Mouse (Mus musculus) neural tube, embryonic 14.5 days (tissue): ENCODE data around the gene Ylpm1. TPM values are rescaled to one million over a fixed set of nuclear protein-coding genes. Genes with fewer than 3 reads are reported as not detected.

Experiments
- ATAC-seq: fragments of 200-750 bp; cut with Nextera tagmentation; 2 replicates; pipeline ENCODE4 v1.8.0; 2017; ENCODE audit warnings: low read depth, mild to moderate bottlenecking, moderate TSS enrichment, moderate library complexity
- H3K27ac ChIP-seq: fragments of 300-500 bp; sonication (generic); 2 replicates; pipeline ENCODE4 v1.5.1; 2014; ENCODE audit warnings: low read depth, mild to moderate bottlenecking, control low read depth, low read length, moderate library complexity, mixed read lengths
- H3K27me3 ChIP-seq: fragments of 300-500 bp; sonication (generic); 2 replicates; pipeline ENCODE4 v1.6.1; 2014; ENCODE audit warnings: low read length; ENCODE audit not compliant: control insufficient read depth, insufficient read depth
- H3K36me3 ChIP-seq: fragments of 300-500 bp; sonication (generic); 2 replicates; pipeline ENCODE4 v1.6.1; 2014; ENCODE audit warnings: low read length, mixed read lengths; ENCODE audit not compliant: control insufficient read depth, insufficient read depth
- H3K4me1 ChIP-seq: fragments of 300-500 bp; sonication (generic); 2 replicates; pipeline ENCODE4 v1.6.1; 2014; ENCODE audit warnings: low read length; ENCODE audit not compliant: control insufficient read depth, insufficient read depth
- H3K4me2 ChIP-seq: fragments of 300-500 bp; sonication (generic); 2 replicates; pipeline ENCODE4 v1.6.1; 2014; ENCODE audit warnings: mild to moderate bottlenecking, low read depth, low read length, control low read depth
- H3K4me3 ChIP-seq: fragments of 300-500 bp; sonication (generic); 2 replicates; pipeline ENCODE4 v1.5.1; 2014; ENCODE audit warnings: low read depth, low read length, control low read depth, mixed read lengths
- H3K9ac ChIP-seq: fragments of 300-500 bp; sonication (generic); replicated peaks from 2 replicates; pipeline ENCODE4 v1.6.1; 2014; ENCODE audit warnings: low read depth, mild to moderate bottlenecking, control low read depth, low read length, mixed read lengths
- H3K9me3 ChIP-seq: fragments of 300-500 bp; sonication (generic); 2 replicates; pipeline ENCODE4 v1.6.1; 2016; ENCODE audit warnings: low read length; ENCODE audit not compliant: control insufficient read depth
- WGBS: fragments of 180-500 bp; shearing (Covaris S2); extraction: QIAGEN DNeasy Blood & Tissue Kit; methylation state at CpG from one replicate; pipeline ENCODE4 v1.1.7; 2014; 5-methylcytosine and 5-hydroxymethylcytosine counted together
- polyA plus RNA-seq: library from polyadenylated mRNA; unstranded; fragments of >200 nt; fragmentation: Nextera tagmentation; extraction: Ambion mirVana; gene quantifications from 2 replicates; pipeline ENCODE4 v1.2.1, GENCODE M21; 2014

Gene Ylpm1
- 53.5 and 54.7 TPM in 2 replicates for polyA plus RNA-seq

GRCm38 (mm10) chr12:84996083-84996496 lies at the start of gene Ylpm1:
Gene Ylpm1 (plus strand): TSS chr12:84996321.
- ATAC-seq = peak; percentile 98
- peaks cover 22% of the 10 kb centered on the region for H3K4me1 ChIP-seq
- WGBS = under 1% methylated on average over 45 of the region's 45 CpGs
- no peaks in the 10 kb centered on the region for H3K36me3 ChIP-seq
- peak within 1 kb of the TSS; percentile 99 for H3K4me2 ChIP-seq
- peak within 1 kb of the TSS; percentile 98 for H3K9ac ChIP-seq
- peak within 1 kb of the TSS; percentile 93 for H3K4me3 ChIP-seq
- H3K27me3 ChIP-seq = no peaks in the 10 kb centered on the region; the same call in 1 of the 2 replicates
- H3K9me3 ChIP-seq = no peaks in the 10 kb centered on the region
- peak within 1 kb of the TSS; percentile 93 for H3K27ac ChIP-seq

- 88% methylated on average over 2 of the region's 2 CpGs for WGBS
- no peaks in the 10 kb centered on the region for H3K27me3 ChIP-seq
- no peak overlapping the region for H3K4me3 ChIP-seq
- H3K9ac ChIP-seq = no peak overlapping the region
- H3K4me2 ChIP-seq = no peak overlapping the region
- no peaks in the 10 kb centered on the region for H3K9me3 ChIP-seq
- H3K36me3 ChIP-seq = peaks cover 4% of the 10 kb centered on the region; the same call in 1 of the 2 replicates
- H3K4me1 ChIP-seq = no peaks in the 10 kb centered on the region
- H3K27ac ChIP-seq = no peak overlapping the region
- no peak for ATAC-seq
These were observed 48.1 kb upstream of the Ylpm1 start for GRCm38 (mm10) chr12:84947894-84948583.

DNA sequence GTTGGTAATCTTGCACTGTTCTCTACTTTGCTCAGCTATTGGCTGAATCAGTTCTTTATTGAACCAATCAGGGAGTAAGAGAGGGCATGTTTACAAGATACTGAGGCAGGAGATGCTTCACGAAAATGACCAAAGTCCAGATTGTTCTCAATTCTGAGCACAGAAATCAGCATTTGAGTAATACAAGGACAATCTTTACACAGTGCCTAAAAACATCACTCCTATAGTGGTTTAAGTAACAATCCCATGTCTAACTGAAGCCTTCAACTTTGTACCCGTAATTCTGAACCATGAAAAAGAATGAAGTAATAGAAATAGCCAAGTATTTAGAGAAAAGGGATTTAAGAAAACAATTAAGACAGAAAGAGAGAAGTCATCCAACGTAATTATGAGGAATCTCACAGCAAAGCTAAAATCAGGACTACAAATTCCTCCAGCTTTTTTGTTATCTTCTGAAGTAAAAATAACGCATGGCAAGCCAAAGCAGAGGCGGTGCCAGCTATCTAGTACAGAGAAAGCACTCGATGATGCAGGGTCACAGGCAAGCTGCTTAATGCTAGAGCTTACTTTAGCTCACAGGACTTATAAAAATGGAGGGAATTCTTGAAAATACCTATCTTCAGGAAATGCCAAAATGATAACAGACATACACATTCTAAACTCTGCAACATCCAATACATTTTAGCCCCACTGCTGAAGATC lies 47.4 kb upstream of the Ylpm1 start:
- Histone ChIP-seq H3K4me2 (no peak overlapping the region), H3K36me3 (no peaks in the 10 kb centered on the region), H3K4me3 (no peak overlapping the region), H3K9ac (no peak overlapping the region), H3K4me1 (no peaks in the 10 kb centered on the region), H3K27ac (no peak overlapping the region), H3K27me3 (no peaks in the 10 kb centered on the region), H3K9me3 (no peaks in the 10 kb centered on the region)
- WGBS = 95% methylated on average over 6 of the region's 6 CpGs
- ATAC-seq = no peak

- no peak overlapping the region for H3K9ac ChIP-seq
- H3K4me2 ChIP-seq = no peak overlapping the region
- no peak overlapping the region for H3K27ac ChIP-seq
- no peak overlapping the region for H3K4me3 ChIP-seq
- H3K9me3 ChIP-seq = no peaks in the 10 kb centered on the region
- H3K27me3 ChIP-seq = no peaks in the 10 kb centered on the region
- H3K4me1 ChIP-seq = no peaks in the 10 kb centered on the region
- ATAC-seq = no peak
- 89% methylated on average over 6 of the region's 6 CpGs for WGBS
- no peaks in the 10 kb centered on the region for H3K36me3 ChIP-seq
These were observed 45.4 kb upstream of the Ylpm1 start for GRCm38 (mm10) chr12:84950763-84951162.

DNA sequence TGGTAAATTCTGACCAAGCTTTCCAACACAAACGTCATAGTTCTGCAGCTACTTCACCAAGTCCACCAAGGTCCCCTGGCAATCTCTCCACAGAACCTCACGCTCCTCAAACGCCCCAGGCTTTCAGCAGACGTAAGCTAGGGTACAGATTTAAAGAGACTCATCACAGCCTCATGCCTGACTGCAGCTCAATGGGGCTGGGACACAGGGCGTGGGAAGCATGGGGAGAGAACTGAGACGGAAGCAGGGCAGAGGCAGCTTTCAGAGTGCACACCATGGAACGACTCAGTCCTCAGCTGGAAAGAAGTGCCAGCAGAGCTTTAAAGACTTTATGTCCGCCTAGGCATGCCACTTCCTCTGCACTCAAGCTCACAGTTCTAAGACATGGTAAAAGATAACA lies 44.6 kb upstream of the Ylpm1 start:
- no peaks in the 10 kb centered on the region for H3K9me3 ChIP-seq
- H3K4me3 ChIP-seq = no peak overlapping the region
- H3K27ac ChIP-seq = no peak overlapping the region
- no peaks in the 10 kb centered on the region for H3K36me3 ChIP-seq
- WGBS = 61% methylated on average over 8 of the region's 8 CpGs
- H3K4me1 ChIP-seq = no peaks in the 10 kb centered on the region
- no peaks in the 10 kb centered on the region for H3K27me3 ChIP-seq
- H3K9ac ChIP-seq = no peak overlapping the region
- no peak for ATAC-seq
- no peak overlapping the region for H3K4me2 ChIP-seq

GRCm38 (mm10) chr12:84952351-84952750 lies 43.8 kb upstream of the Ylpm1 start:
- H3K4me3 ChIP-seq = no peak overlapping the region
- 85% methylated on average over 1 of the region's 1 CpGs for WGBS
- no peaks in the 10 kb centered on the region for H3K9me3 ChIP-seq
- H3K36me3 ChIP-seq = no peaks in the 10 kb centered on the region
- H3K4me1 ChIP-seq = no peaks in the 10 kb centered on the region
- H3K27me3 ChIP-seq = no peaks in the 10 kb centered on the region
- H3K9ac ChIP-seq = no peak overlapping the region
- H3K4me2 ChIP-seq = no peak overlapping the region
- no peak overlapping the region for H3K27ac ChIP-seq
- ATAC-seq = no peak

- no peaks in the 10 kb centered on the region for H3K4me1 ChIP-seq
- H3K36me3 ChIP-seq = no peaks in the 10 kb centered on the region
- no peak overlapping the region for H3K27ac ChIP-seq
- H3K4me3 ChIP-seq = no peak overlapping the region
- no peak overlapping the region for H3K4me2 ChIP-seq
- no peak overlapping the region for H3K9ac ChIP-seq
- no peak for ATAC-seq
- H3K9me3 ChIP-seq = no peaks in the 10 kb centered on the region
- H3K27me3 ChIP-seq = no peaks in the 10 kb centered on the region
- WGBS = 99% methylated on average over 3 of the region's 3 CpGs
These were observed 39.8 kb upstream of the Ylpm1 start for GRCm38 (mm10) chr12:84956317-84956716.

DNA sequence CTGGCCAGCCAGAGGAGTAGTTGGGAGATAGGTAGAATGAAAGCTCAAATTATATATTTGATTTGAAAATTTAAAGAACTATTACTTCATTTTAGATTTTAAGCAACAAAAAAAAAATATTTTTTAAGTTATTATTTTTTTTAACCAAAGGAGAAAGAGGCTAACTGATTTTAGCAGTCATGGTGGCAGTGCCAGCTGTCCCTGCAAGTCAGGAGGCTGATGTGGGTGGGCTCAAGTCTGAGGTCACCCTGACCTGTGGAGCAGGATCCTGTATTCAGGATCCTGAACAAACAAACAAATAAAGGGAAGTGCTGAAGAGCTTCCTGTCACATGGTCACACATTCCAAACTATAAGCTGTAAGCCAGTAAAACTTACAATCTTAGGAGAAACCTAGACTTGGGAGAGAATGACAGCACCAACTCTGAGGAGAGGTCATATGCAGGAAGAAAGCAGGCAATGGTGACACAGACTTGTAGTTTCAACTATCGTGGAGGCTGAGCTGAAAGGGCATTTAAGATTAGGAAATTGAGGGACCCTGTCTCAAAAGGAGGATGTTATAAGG lies 37.2 kb upstream of the Ylpm1 start:
- no peak overlapping the region for H3K9ac ChIP-seq
- no peak overlapping the region for H3K4me2 ChIP-seq
- H3K4me3 ChIP-seq = no peak overlapping the region
- no peaks in the 10 kb centered on the region for H3K27me3 ChIP-seq
- no peak for ATAC-seq
- H3K27ac ChIP-seq = no peak overlapping the region
- H3K4me1 ChIP-seq = no peaks in the 10 kb centered on the region
- WGBS = 92% methylated on average over 1 of the region's 1 CpGs
- H3K9me3 ChIP-seq = no peaks in the 10 kb centered on the region
- no peaks in the 10 kb centered on the region for H3K36me3 ChIP-seq

GRCm38 (mm10) chr12:84962606-84963005 lies 33.5 kb upstream of the Ylpm1 start:
- H3K9ac ChIP-seq = no peak overlapping the region
- ATAC-seq = no peak
- no peak overlapping the region for H3K4me2 ChIP-seq
- H3K4me1 ChIP-seq = no peaks in the 10 kb centered on the region
- H3K27ac ChIP-seq = no peak overlapping the region
- H3K4me3 ChIP-seq = no peak overlapping the region
- WGBS = 82% methylated on average over 7 of the region's 7 CpGs
- no peaks in the 10 kb centered on the region for H3K27me3 ChIP-seq
- H3K36me3 ChIP-seq = 0 out of 2 replicates have a peak, but pooled peaks cover 4% of the 10 kb centered on the region
- H3K9me3 ChIP-seq = no peaks in the 10 kb centered on the region
